Mouse (Mus musculus): ENCODE results near the gene Olfr689.
"Not testable (repeated sequence)": the region's sequence is repeated elsewhere in the genome, so short reads cannot be mapped to it uniquely, and the experiment has no call there.

Olfr689 gene

DNA sequence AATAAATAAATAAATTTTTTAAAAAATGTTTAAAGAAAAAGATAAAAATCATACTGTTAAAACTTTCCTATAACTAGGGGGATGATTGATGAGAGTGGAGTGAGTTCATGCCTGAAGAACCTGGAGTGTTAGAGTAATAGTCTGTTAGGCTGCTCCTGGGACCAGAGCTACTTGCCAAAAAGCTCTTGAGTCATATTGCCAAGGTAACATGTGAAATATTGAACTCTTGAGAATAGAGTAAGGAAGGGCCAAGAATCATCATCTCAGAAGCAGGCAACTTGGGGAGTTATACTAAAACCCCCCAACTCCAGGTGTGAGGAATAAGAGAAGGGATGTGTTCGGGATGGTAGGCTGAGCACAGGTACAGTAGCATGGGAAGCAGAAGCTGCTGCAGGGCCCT lies at the start of gene Olfr689:
Gene Olfr689 (plus strand): TSS at position 301 of the 400 bp plus-strand sequence.
- no peak for DNase-seq

GRCm38 (mm10) chr7:105272426-105272825 lies 38.5 kb upstream of the Olfr689 start:
- no peak for DNase-seq

GRCm38 (mm10) chr7:105287795-105288194 lies 23.2 kb upstream of the Olfr689 start, which contains the start of gene Olfr688:
Gene Olfr688, plus strand, starts transcription at chr7:105288095.
- no peak for DNase-seq

GRCm38 (mm10) chr7:105290051-105290450 lies 20.9 kb upstream of the Olfr689 start:
- no peak for DNase-seq

DNA sequence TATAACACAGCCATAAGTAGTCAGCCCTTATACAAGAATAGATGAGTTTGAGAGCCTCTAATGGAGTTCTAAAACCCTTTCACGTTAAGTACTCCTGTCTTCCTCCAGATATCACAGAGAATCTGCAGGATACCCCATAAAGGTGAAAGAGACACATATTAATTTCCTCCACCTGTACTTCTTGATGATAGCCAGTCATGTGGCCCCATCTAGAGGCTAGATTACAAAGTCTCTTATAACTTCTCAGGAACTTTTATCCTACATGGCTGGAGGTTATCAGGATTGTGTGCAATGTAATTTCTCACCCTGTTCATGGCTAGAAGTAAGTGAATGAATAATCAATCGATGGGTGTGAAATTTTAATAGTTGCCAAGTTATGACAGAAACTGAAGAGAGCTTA lies 14.3 kb downstream of the Olfr689 start:
- no peak for DNase-seq

DNA sequence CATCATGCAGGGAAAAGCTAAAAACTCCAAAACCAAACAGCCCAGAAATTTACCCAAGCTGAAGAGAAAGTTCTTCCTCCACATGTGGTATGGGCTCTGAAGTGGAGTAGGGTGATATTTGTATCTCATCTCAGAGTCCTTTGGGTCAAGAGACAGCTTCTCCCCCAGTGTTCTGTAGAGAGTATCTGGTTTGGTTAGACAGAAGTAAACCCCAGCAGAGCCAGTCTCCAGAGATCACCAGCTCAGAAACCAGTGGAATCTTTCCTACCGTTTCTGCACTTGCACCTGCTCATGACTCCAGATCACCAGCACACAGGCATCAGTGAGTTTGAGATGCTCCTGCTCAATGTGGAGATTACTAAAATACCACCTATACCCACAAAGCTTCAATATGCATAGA lies 23.0 kb downstream of the Olfr689 start, which contains the start of gene Olfr690:
Gene Olfr690 (minus strand): TSS at position 101 of the 400 bp plus-strand sequence.
- DNase-seq, result no peak

- DNase-seq, result no peak
Measured at GRCm38 (mm10) chr7:105342170-105342569, 31.2 kb downstream of the Olfr689 start, which contains the start of gene Olfr691. Gene Olfr691, minus strand, starts transcription at chr7:105342270.

DNA sequence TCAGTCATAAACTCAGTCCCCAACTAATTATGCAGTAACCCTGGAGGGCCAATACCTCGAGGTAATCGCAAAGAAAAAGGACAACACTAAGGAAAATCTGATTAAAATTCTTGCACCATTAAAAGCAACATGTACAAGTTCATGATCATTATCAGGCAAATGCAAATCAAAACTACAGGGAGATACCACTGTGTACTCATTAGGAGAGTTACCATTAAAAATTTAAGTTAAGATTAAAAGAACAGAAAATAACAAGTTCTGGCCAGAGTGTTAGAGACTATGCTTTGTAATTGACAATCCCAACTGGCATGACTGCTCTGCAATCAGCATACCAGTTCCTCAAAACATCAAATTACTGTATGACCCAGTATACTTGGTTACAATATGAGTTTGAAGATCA lies 31.8 kb downstream of the Olfr689 start:
- DNase-seq, result no peak

- not testable (repeated sequence) for DNase-seq
Measured at GRCm38 (mm10) chr7:105356064-105356463, 45.1 kb downstream of the Olfr689 start.

- not testable (repeated sequence) for DNase-seq
Measured at GRCm38 (mm10) chr7:105356487-105356886, 45.5 kb downstream of the Olfr689 start.

GRCm38 (mm10) chr7:105361713-105362112 lies 50.7 kb downstream of the Olfr689 start:
- no peak for DNase-seq

DNA sequence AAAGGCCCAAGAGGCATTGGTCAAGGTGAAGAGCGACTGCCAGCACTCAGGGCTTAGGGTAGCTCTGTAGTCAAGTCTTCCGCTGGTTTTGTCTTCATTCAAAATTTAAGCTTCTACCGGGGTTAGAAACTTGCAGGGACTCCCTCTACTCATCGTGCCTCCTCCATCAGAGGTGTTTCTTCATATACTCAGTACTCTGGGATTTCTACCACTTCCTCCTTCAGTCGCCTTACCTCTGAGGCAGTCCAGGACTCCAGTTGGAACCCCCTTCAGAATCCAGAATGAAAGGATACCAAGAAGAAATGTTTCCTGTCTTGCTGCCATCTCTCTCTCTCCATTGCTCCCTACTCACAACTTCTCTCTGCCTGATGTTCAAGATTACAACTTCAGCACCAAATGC lies 56.3 kb downstream of the Olfr689 start:
- DNase-seq, result no peak

DNA sequence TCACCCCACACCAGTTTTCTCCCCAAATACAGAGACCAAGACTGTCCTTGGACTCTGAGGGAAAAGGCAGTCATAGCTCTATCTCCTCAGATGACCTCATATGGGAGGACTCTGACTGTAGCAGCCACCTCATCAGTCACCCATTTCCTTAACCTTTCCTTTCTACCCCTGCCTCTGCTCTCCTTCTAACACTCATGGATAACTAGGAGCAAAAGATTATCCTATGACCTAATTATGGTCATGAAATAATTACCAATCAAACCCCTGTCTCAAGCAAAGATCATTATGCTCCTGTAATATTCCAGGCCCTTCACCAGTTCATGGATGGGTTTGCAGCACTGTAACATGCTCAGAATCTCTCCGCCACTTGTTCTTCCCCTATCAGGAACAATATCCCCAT lies 57.0 kb downstream of the Olfr689 start, which contains the start of gene Olfr692:
Gene Olfr692 (plus strand): TSS at position 301 of the 400 bp plus-strand sequence.
- DNase-seq, result no peak

DNA sequence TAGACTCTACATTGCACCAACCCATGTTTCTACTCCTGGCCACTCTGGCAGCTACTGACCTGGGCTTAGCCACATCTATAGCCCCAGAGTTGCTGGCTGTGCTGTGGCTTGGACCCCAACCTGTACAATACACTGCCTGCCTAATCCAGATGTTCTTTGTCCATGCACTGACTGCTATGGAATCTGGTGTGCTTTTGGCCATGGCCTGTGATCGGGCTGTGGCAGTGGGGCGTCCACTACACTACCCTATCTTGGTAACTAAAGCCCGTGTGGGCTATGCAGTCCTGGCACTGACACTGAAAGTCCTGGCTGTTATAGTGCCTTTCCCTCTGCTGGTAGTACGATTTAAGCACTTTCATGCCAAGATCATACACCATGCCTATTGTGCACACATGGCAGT lies 57.6 kb downstream of the Olfr689 start:
- DNase-seq, result no peak
